Mouse (Mus musculus): ENCODE measurements around the gene Crim1.

Gene Crim1

GRCm38 (mm10) chr17:78343688-78344087 is 143.6 kb downstream of the Crim1 start:
- no peak for DNase-seq

GRCm38 (mm10) chr17:78347111-78347801 is 147.2 kb downstream of the Crim1 start:
- no peak for DNase-seq

GRCm38 (mm10) chr17:78351676-78352499 is 151.8 kb downstream of the Crim1 start:
- DNase-seq, result no peak

- no peak for DNase-seq
Observed at GRCm38 (mm10) chr17:78352500-78352855, 152.4 kb downstream of the Crim1 start.

- DNase-seq, result no peak
Observed at GRCm38 (mm10) chr17:78354411-78354810, 154.4 kb downstream of the Crim1 start.

- DNase-seq, result no peak
Observed at GRCm38 (mm10) chr17:78354871-78355270, 154.8 kb downstream of the Crim1 start.

- DNase-seq, result no peak
Observed at GRCm38 (mm10) chr17:78355611-78356010, 155.6 kb downstream of the Crim1 start.

- no peak for DNase-seq
Observed at GRCm38 (mm10) chr17:78357753-78358152, 157.7 kb downstream of the Crim1 start.

- DNase-seq, result peak; percentile 29
Observed at GRCm38 (mm10) chr17:78358251-78358726, 158.2 kb downstream of the Crim1 start.

- no peak for DNase-seq
Observed at GRCm38 (mm10) chr17:78361939-78362728, 162.1 kb downstream of the Crim1 start.

GRCm38 (mm10) chr17:78364555-78365302 is 164.7 kb downstream of the Crim1 start:
- DNase-seq, result no peak

GRCm38 (mm10) chr17:78366070-78366469 is 166.0 kb downstream of the Crim1 start:
- no peak for DNase-seq

- no peak for DNase-seq
Observed at GRCm38 (mm10) chr17:78368481-78368880, 168.4 kb downstream of the Crim1 start.

GRCm38 (mm10) chr17:78370445-78370844 is 170.4 kb downstream of the Crim1 start:
- no peak for DNase-seq

- DNase-seq, result no peak
Observed at GRCm38 (mm10) chr17:78373174-78373573, 173.1 kb downstream of the Crim1 start.

GRCm38 (mm10) chr17:78373849-78374248 is 173.8 kb downstream of the Crim1 start:
- DNase-seq, result no peak

GRCm38 (mm10) chr17:78374756-78375155 is 174.7 kb downstream of the Crim1 start:
- DNase-seq, result no peak

- DNase-seq, result no peak
Observed at GRCm38 (mm10) chr17:78376587-78376986, 176.5 kb downstream of the Crim1 start.

- DNase-seq, result no peak
Observed at GRCm38 (mm10) chr17:78379079-78379729, 179.2 kb downstream of the Crim1 start.

- DNase-seq, result no peak
Observed at GRCm38 (mm10) chr17:78379730-78380245, 179.7 kb downstream of the Crim1 start.

GRCm38 (mm10) chr17:78382321-78382720 is 182.3 kb downstream of the Crim1 start:
- no peak for DNase-seq

- DNase-seq, result no peak
Observed at GRCm38 (mm10) chr17:78387665-78388064, 187.6 kb downstream of the Crim1 start.
